Mouse (Mus musculus): ENCODE results near the gene Socs3. TPM values are rescaled to one million over a fixed set of nuclear protein-coding genes. Genes with fewer than 3 reads are reported as not detected.

Socs3 gene
- polyA plus RNA-seq, 1 experiment from 2014 or later = 7.2 TPM

DNA sequence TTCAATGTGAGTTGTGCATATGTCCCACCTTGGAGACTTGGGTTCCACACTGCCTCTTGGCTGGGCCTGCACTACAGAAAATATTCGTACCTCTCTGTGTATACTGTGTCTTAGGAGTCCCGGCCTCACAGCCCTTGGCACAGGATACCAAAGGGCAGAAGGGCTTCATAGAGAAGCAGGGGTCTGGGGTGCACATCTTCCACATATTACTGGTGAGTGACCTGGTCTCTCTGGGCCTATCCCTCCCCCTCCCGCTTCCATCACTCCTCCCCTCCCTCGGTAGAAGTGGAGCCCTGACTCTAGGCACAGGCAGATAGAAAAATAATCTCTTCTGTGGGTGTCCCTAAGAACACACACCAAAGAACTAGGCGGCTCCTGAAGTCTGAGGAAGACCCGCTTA, 38.3 kb downstream of the Socs3 start:
- H3K4me2 ChIP-seq (ENCODE audit: low read length) = no peak overlapping the region
- no peak overlapping the region for H3K9ac ChIP-seq (ENCODE audit: low read depth, low read length)
- no peak overlapping the region for H3K27ac ChIP-seq (ENCODE audit: low read length)
- H3K4me3 ChIP-seq (ENCODE audit: low read depth, low read length) = no peak overlapping the region
- no peaks in the 10 kb centered on the region; the same call in 1 of the 2 replicates for H3K27me3 ChIP-seq (ENCODE audit: control insufficient read depth, insufficient read depth, low read depth, low read length)
- H3K4me1 ChIP-seq (ENCODE audit: control insufficient read depth, insufficient read depth, low read length) = peaks cover 8% of the 10 kb centered on the region; the same call in 1 of the 2 replicates
- 60% methylated on average over 6 of the region's 6 CpGs for WGBS
- H3K36me3 ChIP-seq (ENCODE audit: control insufficient read depth, insufficient read depth, low read length) = no peaks in the 10 kb centered on the region
- H3K9me3 ChIP-seq (replicated peaks; ENCODE audit: control insufficient read depth, low read length, poor library complexity, severe bottlenecking) = no peaks in the 10 kb centered on the region
- no peak for ATAC-seq

DNA sequence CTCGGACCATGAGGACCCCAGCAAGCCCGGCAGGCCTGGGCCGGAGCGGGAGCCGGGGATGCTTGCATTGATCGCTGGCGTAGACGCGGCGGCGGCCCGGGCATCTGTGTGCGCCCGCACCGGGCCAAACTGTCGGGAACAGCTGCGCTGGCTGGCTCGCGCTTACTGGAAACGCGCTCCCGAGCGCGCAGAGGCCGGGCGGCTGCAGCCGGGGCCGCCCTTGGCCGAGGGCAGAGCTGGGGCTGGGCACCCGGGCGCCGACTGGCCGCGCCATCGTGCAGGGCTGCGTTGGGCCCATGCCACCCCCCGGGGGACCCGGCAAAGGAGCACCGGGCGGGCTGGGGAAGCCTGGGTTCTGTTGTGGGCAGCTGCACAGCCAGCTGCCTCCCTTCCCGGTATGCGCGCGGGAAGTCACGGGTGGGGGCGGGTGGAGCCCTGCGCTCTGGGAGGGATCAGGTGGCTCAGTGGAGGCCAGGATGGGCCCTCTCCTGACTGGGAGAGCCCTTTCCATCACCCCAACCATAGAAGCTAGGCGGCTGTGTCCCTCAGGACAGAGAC, 39.0 kb downstream of the Socs3 start:
- Histone ChIP-seq H3K9ac (ENCODE audit: low read depth, low read length) (peak overlapping the region; percentile 74), H3K4me2 (ENCODE audit: low read length) (peak overlapping the region; percentile 92), H3K36me3 (ENCODE audit: control insufficient read depth, insufficient read depth, low read length) (no peaks in the 10 kb centered on the region), H3K9me3 (replicated peaks; ENCODE audit: control insufficient read depth, low read length, poor library complexity, severe bottlenecking) (no peaks in the 10 kb centered on the region), H3K27me3 (ENCODE audit: control insufficient read depth, insufficient read depth, low read depth, low read length) (no peaks in the 10 kb centered on the region; the same call in 1 of the 2 replicates), H3K4me1 (ENCODE audit: control insufficient read depth, insufficient read depth, low read length) (peaks cover 2% of the 10 kb centered on the region; the same call in 1 of the 2 replicates), H3K4me3 (ENCODE audit: low read depth, low read length) (peak overlapping the region; percentile 45), H3K27ac (ENCODE audit: low read length) (no peak overlapping the region)
- ATAC-seq = peak; percentile 59
- WGBS = 1% methylated on average over 44 of the region's 48 CpGs

DNA sequence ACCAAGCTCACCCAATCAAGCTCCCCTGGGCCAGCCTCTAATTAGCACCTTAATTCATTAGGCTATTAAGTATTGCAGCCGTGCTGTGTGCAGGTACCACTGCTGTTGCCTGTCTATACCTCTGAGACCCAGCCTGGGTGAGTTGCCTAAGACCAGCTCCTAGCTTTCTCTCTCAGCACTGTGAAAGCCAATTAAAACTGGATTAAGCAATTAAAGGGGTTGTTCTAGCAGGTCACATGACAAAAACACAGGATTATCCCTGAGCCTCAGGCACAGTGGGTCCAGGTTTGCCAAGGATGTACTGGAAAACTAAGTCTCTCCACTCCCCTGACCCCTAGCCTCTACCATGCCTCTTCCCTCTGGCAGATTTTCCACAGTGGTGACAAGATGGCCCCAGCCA, 44.3 kb downstream of the Socs3 start:
- no peak overlapping the region for H3K4me2 ChIP-seq (ENCODE audit: low read length)
- no peaks in the 10 kb centered on the region for H3K36me3 ChIP-seq (ENCODE audit: control insufficient read depth, insufficient read depth, low read length)
- H3K27ac ChIP-seq (ENCODE audit: low read length) = no peak overlapping the region
- WGBS = 63% methylated on average over 1 of the region's 1 CpGs
- no peak overlapping the region for H3K4me3 ChIP-seq (ENCODE audit: low read depth, low read length)
- H3K27me3 ChIP-seq (ENCODE audit: control insufficient read depth, insufficient read depth, low read depth, low read length) = no peaks in the 10 kb centered on the region
- no peak overlapping the region for H3K9ac ChIP-seq (ENCODE audit: low read depth, low read length)
- ATAC-seq = no peak
- no peaks in the 10 kb centered on the region for H3K9me3 ChIP-seq (replicated peaks; ENCODE audit: control insufficient read depth, low read length, poor library complexity, severe bottlenecking)
- no peaks in the 10 kb centered on the region for H3K4me1 ChIP-seq (ENCODE audit: control insufficient read depth, insufficient read depth, low read length)

- H3K4me1 ChIP-seq (ENCODE audit: control insufficient read depth, insufficient read depth, low read length) = no peaks in the 10 kb centered on the region
- no peak overlapping the region for H3K4me2 ChIP-seq (ENCODE audit: low read length)
- WGBS = 80% methylated on average over 6 of the region's 6 CpGs
- no peak for ATAC-seq
- H3K36me3 ChIP-seq (ENCODE audit: control insufficient read depth, insufficient read depth, low read length) = no peaks in the 10 kb centered on the region
- H3K9ac ChIP-seq (ENCODE audit: low read depth, low read length) = no peak overlapping the region
- H3K27ac ChIP-seq (ENCODE audit: low read length) = no peak overlapping the region
- no peaks in the 10 kb centered on the region for H3K27me3 ChIP-seq (ENCODE audit: control insufficient read depth, insufficient read depth, low read depth, low read length)
- no peaks in the 10 kb centered on the region for H3K9me3 ChIP-seq (replicated peaks; ENCODE audit: control insufficient read depth, low read length, poor library complexity, severe bottlenecking)
- H3K4me3 ChIP-seq (ENCODE audit: low read depth, low read length) = no peak overlapping the region
These were observed 45.4 kb downstream of the Socs3 start for GRCm38 (mm10) chr11:117924466-117924865.

DNA sequence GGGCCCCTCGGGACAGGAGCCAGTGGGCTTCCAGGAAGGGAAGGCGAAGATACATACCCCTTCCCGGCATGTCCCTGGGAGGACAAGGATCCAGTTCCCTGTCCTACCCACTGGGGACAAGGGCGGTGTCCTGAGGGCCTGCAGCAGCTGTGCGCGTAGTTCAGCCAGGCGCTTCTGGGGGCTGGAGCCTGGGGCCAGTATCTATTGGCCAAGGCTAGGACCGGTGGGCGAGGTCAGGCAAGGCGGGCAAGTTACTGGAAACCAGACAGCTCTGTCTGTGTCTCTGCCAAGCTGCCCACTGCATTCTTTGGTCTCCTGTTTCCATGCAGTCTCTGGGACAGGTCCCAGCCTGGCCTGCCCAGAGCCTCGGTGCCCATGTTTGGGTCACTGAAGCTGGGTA, 46.6 kb downstream of the Socs3 start:
- Histone ChIP-seq H3K9ac (ENCODE audit: low read depth, low read length) (no peak overlapping the region), H3K36me3 (ENCODE audit: control insufficient read depth, insufficient read depth, low read length) (no peaks in the 10 kb centered on the region), H3K27me3 (ENCODE audit: control insufficient read depth, insufficient read depth, low read depth, low read length) (no peaks in the 10 kb centered on the region), H3K27ac (ENCODE audit: low read length) (no peak overlapping the region), H3K4me2 (ENCODE audit: low read length) (no peak overlapping the region), H3K9me3 (replicated peaks; ENCODE audit: control insufficient read depth, low read length, poor library complexity, severe bottlenecking) (no peaks in the 10 kb centered on the region), H3K4me1 (ENCODE audit: control insufficient read depth, insufficient read depth, low read length) (no peaks in the 10 kb centered on the region), H3K4me3 (ENCODE audit: low read depth, low read length) (no peak overlapping the region)
- 83% methylated on average over 11 of the region's 11 CpGs for WGBS
- no peak for ATAC-seq

DNA sequence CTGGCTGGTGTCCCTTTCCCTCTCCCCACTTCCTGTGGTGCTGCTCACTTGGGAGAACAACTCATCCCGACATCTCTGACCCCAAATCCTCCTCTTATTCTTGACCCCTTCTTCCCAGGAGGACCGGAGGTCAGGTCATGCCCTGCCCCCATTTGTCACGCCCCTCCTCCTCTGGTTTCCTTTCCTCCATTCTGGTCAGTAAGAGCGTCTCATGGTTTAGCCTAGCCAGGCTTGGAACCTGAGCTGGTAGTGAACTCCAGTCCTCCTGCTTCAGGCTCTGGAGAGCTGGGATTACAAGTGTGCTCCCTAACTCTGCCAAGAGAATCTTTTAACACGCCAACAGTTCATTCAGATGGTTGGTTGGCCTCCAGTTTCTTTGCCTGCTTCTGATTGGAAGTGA, 50.6 kb downstream of the Socs3 start:
- no peak for ATAC-seq
- Histone ChIP-seq H3K27me3 (ENCODE audit: control insufficient read depth, insufficient read depth, low read depth, low read length) (no peaks in the 10 kb centered on the region), H3K4me1 (ENCODE audit: control insufficient read depth, insufficient read depth, low read length) (no peaks in the 10 kb centered on the region), H3K36me3 (ENCODE audit: control insufficient read depth, insufficient read depth, low read length) (no peaks in the 10 kb centered on the region), H3K4me3 (ENCODE audit: low read depth, low read length) (no peak overlapping the region), H3K27ac (ENCODE audit: low read length) (no peak overlapping the region), H3K4me2 (ENCODE audit: low read length) (no peak overlapping the region), H3K9ac (ENCODE audit: low read depth, low read length) (no peak overlapping the region), H3K9me3 (replicated peaks; ENCODE audit: control insufficient read depth, low read length, poor library complexity, severe bottlenecking) (no peaks in the 10 kb centered on the region)
- 10% methylated on average over 5 of the region's 5 CpGs for WGBS

DNA sequence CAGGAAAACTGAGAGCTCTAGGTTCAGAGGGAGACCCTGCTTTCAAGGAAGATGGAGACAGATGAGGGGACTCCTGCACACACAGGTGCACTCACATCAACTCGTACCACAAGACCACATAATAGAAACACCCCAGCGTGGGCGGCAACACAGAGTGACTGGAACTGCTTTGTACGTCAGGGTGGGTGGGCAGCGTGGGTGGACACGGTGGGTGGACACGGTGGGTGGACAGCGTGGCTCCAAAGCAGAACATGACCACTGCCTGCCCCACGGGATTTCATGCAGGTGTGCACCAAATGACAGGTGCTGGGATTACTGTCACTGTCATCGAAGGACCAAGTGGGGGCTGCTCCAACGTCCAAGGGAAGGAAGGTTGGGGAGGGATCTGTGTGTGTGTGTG, 51.3 kb downstream of the Socs3 start:
- Histone ChIP-seq H3K9ac (ENCODE audit: low read depth, low read length) (no peak overlapping the region), H3K27me3 (ENCODE audit: control insufficient read depth, insufficient read depth, low read depth, low read length) (no peaks in the 10 kb centered on the region), H3K4me3 (ENCODE audit: low read depth, low read length) (no peak overlapping the region), H3K9me3 (replicated peaks; ENCODE audit: control insufficient read depth, low read length, poor library complexity, severe bottlenecking) (no peaks in the 10 kb centered on the region), H3K4me2 (ENCODE audit: low read length) (no peak overlapping the region), H3K27ac (ENCODE audit: low read length) (no peak overlapping the region), H3K4me1 (ENCODE audit: control insufficient read depth, insufficient read depth, low read length) (no peaks in the 10 kb centered on the region), H3K36me3 (ENCODE audit: control insufficient read depth, insufficient read depth, low read length) (no peaks in the 10 kb centered on the region)
- 74% methylated on average over 11 of the region's 11 CpGs for WGBS
- no peak for ATAC-seq

Small RNA genes lying within 50 kb of the gene (microRNA-seq; reads per million reads assigned to microRNA genes)
- 0.52 reads per million for gene Mir6933

Other genes with a start within 250 kb of the Socs3 start
- 0.73 and 1.6 TPM in 2 replicates for gene Tmc8, start 188.0 kb downstream of the Socs3 start, polyA plus RNA-seq (2015; fragmentation: Nextera tagmentation; extraction: Ambion mirVana)
- 4.2 and 4.5 TPM in 2 replicates for gene Tmc6, start 187.8 kb downstream of the Socs3 start, polyA plus RNA-seq (2015; fragmentation: Nextera tagmentation; extraction: Ambion mirVana)
- gene 6030468B19Rik, start 172.4 kb downstream of the Socs3 start, polyA plus RNA-seq (2015; fragmentation: Nextera tagmentation; extraction: Ambion mirVana) = not detected in 2 replicates
- 0.99 and 1.6 TPM in 2 replicates for gene Gm20708, start 160.4 kb downstream of the Socs3 start, polyA plus RNA-seq (2015; fragmentation: Nextera tagmentation; extraction: Ambion mirVana)
- 12.8 and 13.8 TPM in 2 replicates for gene Syngr2, start 160.4 kb downstream of the Socs3 start, polyA plus RNA-seq (2015; fragmentation: Nextera tagmentation; extraction: Ambion mirVana)
- gene Afmid, start 144.1 kb downstream of the Socs3 start, polyA plus RNA-seq (2015; fragmentation: Nextera tagmentation; extraction: Ambion mirVana) = 5.6 and 5.9 TPM in 2 replicates
- gene Tk1, start 144.0 kb downstream of the Socs3 start, polyA plus RNA-seq (2015; fragmentation: Nextera tagmentation; extraction: Ambion mirVana) = 9.8 and 12.9 TPM in 2 replicates
- 21.0 and 27.3 TPM in 2 replicates for gene Birc5, start 120.8 kb downstream of the Socs3 start, polyA plus RNA-seq (2015; fragmentation: Nextera tagmentation; extraction: Ambion mirVana)
- gene Tmem235, start 109.3 kb downstream of the Socs3 start, polyA plus RNA-seq (2015; fragmentation: Nextera tagmentation; extraction: Ambion mirVana) = not detected in 2 replicates
- 4.2 and 5.0 TPM in 2 replicates for gene Tha1, start 96.6 kb downstream of the Socs3 start, polyA plus RNA-seq (2015; fragmentation: Nextera tagmentation; extraction: Ambion mirVana)
- gene Pgs1, start 16.2 kb upstream of the Socs3 start, polyA plus RNA-seq (2015; fragmentation: Nextera tagmentation; extraction: Ambion mirVana) = 61.2 and 62.1 TPM in 2 replicates
- gene Dnah17, start 160.6 kb upstream of the Socs3 start, polyA plus RNA-seq (2015; fragmentation: Nextera tagmentation; extraction: Ambion mirVana) = 0.20 and 0.35 TPM in 2 replicates